Mouse (Mus musculus): Measurements from ENCODE around the gene Gm10639. TPM values are rescaled to one million over a fixed set of nuclear protein-coding genes. Genes with fewer than 3 reads are reported as not detected.
"Not testable (repeated sequence)": the region's sequence is repeated elsewhere in the genome, so short reads cannot be mapped to it uniquely, and the experiment has no call there.

Gene Gm10639
- polyA plus RNA-seq, 1 experiment from 2014 or later, result not detected

DNA sequence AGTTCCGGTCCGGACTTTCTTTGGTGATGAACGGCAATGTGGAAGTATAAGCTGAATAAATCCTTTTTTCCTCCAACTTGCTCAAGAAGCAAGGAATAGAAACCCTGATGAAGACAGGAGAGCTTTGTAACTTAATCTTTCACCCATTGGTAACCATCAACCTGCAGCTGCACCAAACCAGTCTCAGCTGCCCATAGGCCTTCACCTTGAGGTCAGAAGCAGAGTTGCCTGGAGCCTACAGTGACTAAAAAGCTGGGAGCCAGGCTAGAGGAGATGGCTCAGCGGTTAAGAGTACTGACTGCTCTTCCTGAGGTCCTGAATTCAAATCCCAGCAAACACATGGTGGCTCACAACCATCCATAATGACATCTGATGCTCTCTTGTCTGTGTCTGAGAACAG is 52.8 kb downstream of the Gm10639 start:
- not testable (repeated sequence) for H3K27me3 ChIP-seq (ENCODE audit: control insufficient read depth, insufficient read depth, low read length); DNase-seq (ENCODE audit: low spot score, missing footprints); H3K9ac ChIP-seq (ENCODE audit: low read length); H3K27ac ChIP-seq (ENCODE audit: low read depth, low read length); H3K4me3 ChIP-seq (ENCODE audit: low read depth, low read length); H3K4me2 ChIP-seq; H3K9me3 ChIP-seq (ENCODE audit: control insufficient read depth, low read length); ATAC-seq (ENCODE audit: low FRiP score); H3K4me1 ChIP-seq (ENCODE audit: control insufficient read depth, insufficient read depth, low read length); H3K36me3 ChIP-seq (ENCODE audit: control insufficient read depth, insufficient read depth, low read length)
- 91% methylated on average over 4 of the region's 4 CpGs for WGBS

- H3K36me3 ChIP-seq (ENCODE audit: control insufficient read depth, insufficient read depth, low read length); H3K4me3 ChIP-seq (ENCODE audit: low read depth, low read length); H3K9ac ChIP-seq (ENCODE audit: low read length); H3K4me1 ChIP-seq (ENCODE audit: control insufficient read depth, insufficient read depth, low read length); DNase-seq (ENCODE audit: low spot score, missing footprints); ATAC-seq (ENCODE audit: low FRiP score); H3K4me2 ChIP-seq; H3K27ac ChIP-seq (ENCODE audit: low read depth, low read length); H3K27me3 ChIP-seq (ENCODE audit: control insufficient read depth, insufficient read depth, low read length); H3K9me3 ChIP-seq (ENCODE audit: control insufficient read depth, low read length): not testable (repeated sequence)
- WGBS, result 86% methylated on average over 9 of the region's 9 CpGs
These were observed 53.3 kb downstream of the Gm10639 start for GRCm38 (mm10) chr9:78343055-78343454.

- H3K4me1 ChIP-seq (ENCODE audit: control insufficient read depth, insufficient read depth, low read length); H3K4me3 ChIP-seq (ENCODE audit: low read depth, low read length); H3K9ac ChIP-seq (ENCODE audit: low read length); ATAC-seq (ENCODE audit: low FRiP score); H3K4me2 ChIP-seq; H3K27me3 ChIP-seq (ENCODE audit: control insufficient read depth, insufficient read depth, low read length); H3K27ac ChIP-seq (ENCODE audit: low read depth, low read length); H3K9me3 ChIP-seq (ENCODE audit: control insufficient read depth, low read length); DNase-seq (ENCODE audit: low spot score, missing footprints); H3K36me3 ChIP-seq (ENCODE audit: control insufficient read depth, insufficient read depth, low read length): not testable (repeated sequence)
- 74% methylated on average over 4 of the region's 4 CpGs for WGBS
These were observed 55.5 kb downstream of the Gm10639 start for GRCm38 (mm10) chr9:78345235-78345634.

GRCm38 (mm10) chr9:78347004-78347403 is 57.3 kb downstream of the Gm10639 start:
- WGBS, result 72% methylated on average over 3 of the region's 3 CpGs

DNA sequence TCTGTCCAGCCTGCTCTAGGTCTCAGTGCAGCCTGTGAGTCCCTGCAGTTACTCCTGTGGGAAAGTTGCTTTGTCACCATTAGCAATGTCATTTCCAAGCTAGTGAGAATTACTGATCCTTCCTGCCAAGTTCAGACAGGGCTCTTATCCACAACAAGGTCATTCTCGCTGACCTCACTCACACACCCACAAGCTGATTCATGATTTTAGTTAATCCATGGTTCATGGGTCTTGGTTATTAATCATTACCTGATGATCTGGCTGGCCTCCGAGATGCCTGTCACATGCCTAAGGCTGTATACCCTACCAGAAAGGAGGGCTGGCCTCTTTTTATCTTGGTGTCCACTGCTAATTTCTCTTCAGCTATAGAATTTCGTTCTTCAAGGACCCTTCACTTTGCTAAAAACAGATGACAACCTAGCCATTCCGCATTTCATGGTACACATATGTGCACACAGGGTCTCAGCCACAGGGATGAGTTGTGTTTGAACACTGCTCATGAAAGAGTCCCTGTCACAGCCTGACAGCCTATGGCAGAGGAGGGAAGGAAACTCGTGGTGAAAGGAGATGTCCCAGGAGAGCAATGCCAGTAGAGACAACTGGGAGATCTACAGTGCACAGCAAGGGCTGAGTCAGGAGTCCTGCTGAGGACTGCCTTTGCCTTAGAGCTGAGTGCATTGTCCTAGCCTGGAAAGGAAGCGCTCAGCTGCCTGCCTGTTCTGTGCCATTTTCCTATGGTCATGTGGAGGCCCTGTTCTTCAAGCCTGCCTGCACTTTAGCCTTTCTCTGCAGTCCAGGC is 58.7 kb downstream of the Gm10639 start:
- not testable (repeated sequence) for H3K27me3 ChIP-seq (ENCODE audit: control insufficient read depth, insufficient read depth, low read length); H3K9me3 ChIP-seq (ENCODE audit: control insufficient read depth, low read length); H3K27ac ChIP-seq (ENCODE audit: low read depth, low read length); H3K4me3 ChIP-seq (ENCODE audit: low read depth, low read length); H3K9ac ChIP-seq (ENCODE audit: low read length); H3K36me3 ChIP-seq (ENCODE audit: control insufficient read depth, insufficient read depth, low read length); DNase-seq (ENCODE audit: low spot score, missing footprints); ATAC-seq (ENCODE audit: low FRiP score); H3K4me1 ChIP-seq (ENCODE audit: control insufficient read depth, insufficient read depth, low read length); H3K4me2 ChIP-seq
- WGBS, result 74% methylated on average over 6 of the region's 6 CpGs

More at GRCm38 (mm10) chr9:78347004-78347403, 57.3 kb downstream of the Gm10639 start:
- no peak for DNase-seq (ENCODE audit: low spot score, missing footprints)
- ATAC-seq (ENCODE audit: low FRiP score), result no peak
- no peaks in the 10 kb centered on the region for H3K36me3 ChIP-seq (ENCODE audit: control insufficient read depth, insufficient read depth, low read length)
- no peaks in the 10 kb centered on the region for H3K4me1 ChIP-seq (ENCODE audit: control insufficient read depth, insufficient read depth, low read length)
- no peaks in the 10 kb centered on the region for H3K9me3 ChIP-seq (ENCODE audit: control insufficient read depth, low read length)
- no peak overlapping the region for H3K27ac ChIP-seq (ENCODE audit: low read depth, low read length)
- no peak overlapping the region for H3K4me3 ChIP-seq (ENCODE audit: low read depth, low read length)
- no peak overlapping the region for H3K9ac ChIP-seq (ENCODE audit: low read length)
- no peaks in the 10 kb centered on the region for H3K27me3 ChIP-seq (ENCODE audit: control insufficient read depth, insufficient read depth, low read length)
- H3K4me2 ChIP-seq, result no peak overlapping the region

DNA sequence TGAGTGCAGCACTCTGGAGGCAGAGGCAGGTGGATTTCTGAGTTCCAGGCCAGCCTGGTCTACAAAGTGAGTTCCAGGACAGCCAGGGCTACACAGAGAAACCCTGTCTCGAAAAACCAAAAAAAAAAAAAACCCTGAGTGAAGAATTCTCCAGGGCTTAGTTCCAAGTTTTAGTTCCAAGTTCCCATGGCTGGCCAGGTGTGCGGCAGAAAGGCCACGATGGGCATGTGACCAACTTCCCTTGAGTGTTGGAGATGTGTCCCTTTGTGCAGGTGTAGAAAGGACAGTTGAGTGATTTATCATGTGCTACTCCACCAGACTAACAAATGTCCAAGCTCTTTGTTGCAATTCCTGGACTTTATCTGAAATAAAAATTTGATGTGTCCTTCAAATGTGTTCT is 59.4 kb downstream of the Gm10639 start:
- H3K4me2 ChIP-seq; H3K4me3 ChIP-seq (ENCODE audit: low read depth, low read length); H3K27ac ChIP-seq (ENCODE audit: low read depth, low read length); H3K4me1 ChIP-seq (ENCODE audit: control insufficient read depth, insufficient read depth, low read length); DNase-seq (ENCODE audit: low spot score, missing footprints); H3K9ac ChIP-seq (ENCODE audit: low read length); H3K36me3 ChIP-seq (ENCODE audit: control insufficient read depth, insufficient read depth, low read length); H3K9me3 ChIP-seq (ENCODE audit: control insufficient read depth, low read length); H3K27me3 ChIP-seq (ENCODE audit: control insufficient read depth, insufficient read depth, low read length); ATAC-seq (ENCODE audit: low FRiP score): not testable (repeated sequence)
- 82% methylated on average over 3 of the region's 3 CpGs for WGBS

GRCm38 (mm10) chr9:78350007-78350406 is 60.3 kb downstream of the Gm10639 start:
- H3K36me3 ChIP-seq (ENCODE audit: control insufficient read depth, insufficient read depth, low read length); DNase-seq (ENCODE audit: low spot score, missing footprints); H3K4me1 ChIP-seq (ENCODE audit: control insufficient read depth, insufficient read depth, low read length); H3K27me3 ChIP-seq (ENCODE audit: control insufficient read depth, insufficient read depth, low read length); H3K27ac ChIP-seq (ENCODE audit: low read depth, low read length); H3K4me2 ChIP-seq; H3K4me3 ChIP-seq (ENCODE audit: low read depth, low read length); H3K9ac ChIP-seq (ENCODE audit: low read length); ATAC-seq (ENCODE audit: low FRiP score); H3K9me3 ChIP-seq (ENCODE audit: control insufficient read depth, low read length): not testable (repeated sequence)

DNA sequence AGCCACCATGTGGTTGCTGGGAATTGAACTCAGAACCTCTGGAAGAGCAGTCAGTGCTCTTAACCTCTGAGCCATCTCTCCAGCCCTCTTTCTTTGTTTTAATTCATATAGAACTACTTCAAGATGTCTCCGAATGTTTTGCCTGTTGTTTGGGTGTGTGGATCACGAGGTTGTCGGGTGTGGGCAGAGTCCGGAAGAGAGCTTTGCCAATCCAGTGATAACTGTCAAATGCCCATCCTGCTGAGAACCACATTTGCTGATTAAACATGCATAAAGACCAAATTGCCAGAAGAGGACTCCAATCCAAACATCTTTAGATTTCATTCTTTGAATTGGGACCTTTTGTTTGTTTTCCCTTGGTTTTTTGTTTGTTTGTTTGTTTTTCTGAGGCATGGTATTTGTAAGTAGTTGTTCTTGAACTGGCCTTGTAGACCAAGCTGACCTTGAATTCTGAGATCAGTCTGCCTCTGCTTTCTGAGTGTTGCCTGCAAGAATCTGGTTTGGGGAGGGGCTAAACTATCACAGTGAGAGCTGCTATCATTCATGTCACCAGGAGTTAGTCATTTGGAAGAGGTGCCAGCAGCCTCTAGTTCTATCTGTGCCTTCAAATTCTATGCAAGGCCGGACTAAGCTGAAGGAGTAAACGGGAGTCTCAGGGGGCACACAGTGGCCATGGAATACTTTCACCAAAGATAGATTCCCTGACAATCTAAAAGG is 61.9 kb downstream of the Gm10639 start:
- ATAC-seq (ENCODE audit: low FRiP score), result no peak
- H3K36me3 ChIP-seq (ENCODE audit: control insufficient read depth, insufficient read depth, low read length), result no peaks in the 10 kb centered on the region
- H3K27ac ChIP-seq (ENCODE audit: low read depth, low read length), result no peak overlapping the region
- H3K4me2 ChIP-seq, result no peak overlapping the region
- H3K4me1 ChIP-seq (ENCODE audit: control insufficient read depth, insufficient read depth, low read length), result no peaks in the 10 kb centered on the region
- WGBS, result 85% methylated on average over 6 of the region's 6 CpGs
- H3K27me3 ChIP-seq (ENCODE audit: control insufficient read depth, insufficient read depth, low read length), result no peaks in the 10 kb centered on the region
- H3K9ac ChIP-seq (ENCODE audit: low read length), result no peak overlapping the region
- H3K4me3 ChIP-seq (ENCODE audit: low read depth, low read length), result no peak overlapping the region
- no peak for DNase-seq (ENCODE audit: low spot score, missing footprints)
- no peaks in the 10 kb centered on the region for H3K9me3 ChIP-seq (ENCODE audit: control insufficient read depth, low read length)
